Mouse (Mus musculus): ENCODE measurements at regions not wholly inside any gene's neighbourhood (a gene's known extent, or its start where the extent isn't known, plus 50 kb on each side); places are given as distances from the start of the nearest gene placed in this dataset.

GRCm38 (mm10) chr19:14889794-14890193, 291.9 kb upstream of the Tle4 start:
- DNase-seq, result no peak

- DNase-seq, result no peak
Measured at GRCm38 (mm10) chr19:14883707-14884421, 286.0 kb upstream of the Tle4 start.

GRCm38 (mm10) chr19:14880818-14881217, 283.0 kb upstream of the Tle4 start:
- no peak for DNase-seq

- DNase-seq, result no peak
Measured at GRCm38 (mm10) chr19:14873986-14874385, 276.1 kb upstream of the Tle4 start.

GRCm38 (mm10) chr19:14871178-14871867, 273.5 kb upstream of the Tle4 start:
- DNase-seq, result no peak

GRCm38 (mm10) chr19:14862654-14863468, 265.0 kb upstream of the Tle4 start:
- no peak for DNase-seq

GRCm38 (mm10) chr19:14855036-14855435, 257.2 kb upstream of the Tle4 start:
- no peak for DNase-seq

- DNase-seq, result no peak
Measured at GRCm38 (mm10) chr19:14853416-14853815, 255.6 kb upstream of the Tle4 start.

GRCm38 (mm10) chr19:14849561-14849960, 251.7 kb upstream of the Tle4 start:
- no peak for DNase-seq

GRCm38 (mm10) chr19:14847120-14847519, 249.3 kb upstream of the Tle4 start:
- DNase-seq, result no peak

GRCm38 (mm10) chr19:14835629-14836028, 237.8 kb upstream of the Tle4 start:
- DNase-seq, result no peak

- DNase-seq, result no peak
Measured at GRCm38 (mm10) chr19:14816354-14816753, 218.5 kb upstream of the Tle4 start.

GRCm38 (mm10) chr19:14806787-14807186, 208.9 kb upstream of the Tle4 start:
- DNase-seq, result no peak

GRCm38 (mm10) chr19:14802909-14803650, 205.2 kb upstream of the Tle4 start:
- DNase-seq, result no peak

GRCm38 (mm10) chr19:14801669-14802068, 203.8 kb upstream of the Tle4 start:
- no peak for DNase-seq

GRCm38 (mm10) chr19:14799002-14799401, 201.2 kb upstream of the Tle4 start:
- DNase-seq, result no peak

- DNase-seq, result no peak
Measured at GRCm38 (mm10) chr19:14798417-14798816, 200.6 kb upstream of the Tle4 start.

GRCm38 (mm10) chr19:14795910-14796309, 198.1 kb upstream of the Tle4 start:
- no peak for DNase-seq

- no peak for DNase-seq
Measured at GRCm38 (mm10) chr19:14789992-14790391, 192.1 kb upstream of the Tle4 start.

- no peak for DNase-seq
Measured at GRCm38 (mm10) chr19:14788630-14789029, 190.8 kb upstream of the Tle4 start.

GRCm38 (mm10) chr19:14786868-14787267, 189.0 kb upstream of the Tle4 start:
- DNase-seq, result no peak

GRCm38 (mm10) chr19:14785661-14786060, 187.8 kb upstream of the Tle4 start:
- no peak for DNase-seq

Measured in adrenal gland, postnatal 10 days (tissue).